Mouse (Mus musculus): ENCODE measurements at regions not wholly inside any gene's neighbourhood (a gene's known extent, or its start where the extent isn't known, plus 50 kb on each side); places are given as distances from the start of the nearest gene placed in this dataset.
A peak's percentile ranks its signal among the peaks of the same experiment; 100 is the strongest.

DNA sequence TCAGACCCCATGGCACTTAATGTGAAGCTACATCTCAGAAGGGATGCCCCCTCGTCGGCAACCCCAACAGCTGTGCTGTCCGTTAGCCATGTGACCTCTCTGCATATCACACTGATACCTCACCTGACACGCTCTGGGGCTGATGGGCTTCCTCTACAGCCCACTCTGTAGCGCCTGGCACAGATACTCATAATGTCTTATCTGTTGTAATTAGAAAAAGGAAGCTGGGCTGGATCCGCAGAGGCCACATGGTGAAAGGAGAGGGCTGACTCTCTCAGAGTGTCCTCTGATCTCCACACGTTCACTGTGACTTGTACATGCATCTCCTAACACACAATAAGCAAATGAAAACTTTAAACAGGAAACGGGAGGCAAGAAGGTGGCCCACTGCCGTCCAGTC is 126.5 kb upstream of the Meis1 start:
- 0 out of 2 replicates have a peak, but pooled peaks have one; percentile 37 for ATAC-seq (replicated peaks; ENCODE audit: poor library complexity)

DNA sequence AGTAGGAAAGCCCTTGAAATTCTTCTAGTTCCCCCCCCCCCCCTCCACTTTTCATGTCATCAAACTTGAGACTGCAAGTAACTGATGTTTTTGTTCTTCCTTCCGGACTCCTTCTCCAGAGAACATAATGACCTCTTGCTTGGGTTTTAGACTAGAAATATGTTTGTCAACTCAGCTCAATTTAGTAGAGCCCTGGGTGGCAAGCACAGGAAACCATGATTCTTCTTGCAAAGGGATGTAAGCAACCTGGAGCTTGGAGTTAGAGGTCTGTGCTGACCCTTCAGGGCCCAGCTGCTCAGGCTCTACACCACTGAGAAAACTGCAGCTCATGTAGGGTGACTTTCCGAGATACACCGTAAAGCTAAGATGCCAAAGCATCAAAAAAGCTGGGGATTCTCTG is 127.2 kb upstream of the Meis1 start:
- no peak for ATAC-seq (replicated peaks; ENCODE audit: poor library complexity)

GRCm38 (mm10) chr11:19151026-19151425 is 132.2 kb upstream of the Meis1 start:
- no peak for ATAC-seq (replicated peaks; ENCODE audit: poor library complexity)

DNA sequence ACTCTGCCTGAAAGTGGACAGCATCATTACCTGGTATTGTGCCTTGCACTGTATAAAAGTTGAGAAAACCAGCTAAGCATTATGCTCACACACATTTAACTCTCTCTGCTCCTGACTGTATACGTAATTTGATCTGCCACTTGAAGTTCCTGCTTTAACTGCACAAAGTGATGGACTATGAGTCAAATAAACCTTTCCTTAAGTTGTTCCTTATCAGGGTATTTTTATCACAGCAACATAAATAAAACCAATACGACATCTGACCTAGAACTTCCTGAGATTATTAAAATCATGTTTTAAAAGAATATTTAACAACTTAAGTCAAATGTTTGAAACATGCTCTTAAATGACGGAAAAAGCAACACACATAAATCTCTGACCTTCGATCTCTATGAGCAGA is 134.9 kb upstream of the Meis1 start:
- ATAC-seq (replicated peaks; ENCODE audit: poor library complexity): no peak

DNA sequence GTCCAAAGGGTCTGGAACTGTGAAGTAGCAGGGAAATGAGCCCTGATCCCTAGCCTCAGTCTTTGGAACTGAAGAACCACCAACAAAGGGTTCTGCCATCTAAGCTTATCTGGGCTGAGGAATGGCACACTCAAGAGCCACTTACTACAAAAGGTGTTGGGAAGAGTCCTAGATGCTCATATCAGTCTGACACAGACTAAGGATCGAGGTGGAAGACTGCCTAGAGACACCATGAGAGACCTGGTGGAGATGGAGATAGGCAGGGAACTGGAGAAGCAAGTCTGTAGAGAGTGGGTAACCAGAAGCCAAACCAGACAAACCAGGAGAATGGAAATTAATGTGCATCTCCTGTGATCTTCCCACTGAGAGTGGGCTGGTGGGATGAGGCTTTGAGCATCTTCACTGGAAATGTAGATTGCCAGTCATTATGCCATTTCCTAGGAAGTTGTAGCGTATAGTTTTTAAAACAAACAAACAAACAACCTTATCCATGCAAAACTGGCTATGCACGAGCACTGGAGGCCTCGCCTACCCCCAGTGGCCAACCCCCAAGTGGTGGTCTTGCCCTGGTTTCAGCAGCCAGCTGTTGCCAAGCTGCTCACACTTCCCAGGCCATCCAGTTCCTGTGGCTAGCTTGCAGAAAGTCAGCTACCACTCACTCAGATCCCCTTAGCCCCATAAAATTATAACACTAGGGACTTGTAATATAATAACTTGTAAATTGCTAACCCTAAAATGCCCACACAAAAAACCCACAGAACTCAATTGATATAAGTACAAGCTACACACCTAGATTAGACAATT is 136.2 kb upstream of the Meis1 start:
- ATAC-seq (replicated peaks; ENCODE audit: poor library complexity): 0 out of 2 replicates have a peak, but pooled peaks have one; percentile 16

GRCm38 (mm10) chr11:19155617-19155983 is 136.8 kb upstream of the Meis1 start:
- ATAC-seq (replicated peaks; ENCODE audit: poor library complexity): peak; percentile 93

- no peak for ATAC-seq (replicated peaks; ENCODE audit: poor library complexity)
Measured at GRCm38 (mm10) chr11:19160227-19160626, 141.4 kb upstream of the Meis1 start.

DNA sequence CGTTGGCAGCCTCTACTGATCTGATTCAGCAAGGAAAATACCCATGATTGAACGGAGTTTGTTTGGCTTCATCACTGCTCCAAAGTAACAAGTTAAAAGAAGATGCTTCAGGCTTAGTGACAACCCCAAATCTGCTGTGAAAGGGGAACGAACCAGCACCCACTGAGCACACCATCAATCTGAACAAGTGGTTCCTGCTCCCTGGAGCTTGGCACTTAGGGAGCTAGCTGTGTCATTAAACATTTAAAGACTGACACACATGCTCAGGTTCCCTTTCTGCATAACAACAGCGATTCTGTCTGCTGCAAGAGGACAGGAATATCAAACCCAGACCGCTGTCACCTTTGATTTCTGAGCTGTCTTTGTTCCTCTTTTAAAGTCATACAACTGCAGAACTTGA is 141.9 kb upstream of the Meis1 start:
- no peak for ATAC-seq (replicated peaks; ENCODE audit: poor library complexity)

DNA sequence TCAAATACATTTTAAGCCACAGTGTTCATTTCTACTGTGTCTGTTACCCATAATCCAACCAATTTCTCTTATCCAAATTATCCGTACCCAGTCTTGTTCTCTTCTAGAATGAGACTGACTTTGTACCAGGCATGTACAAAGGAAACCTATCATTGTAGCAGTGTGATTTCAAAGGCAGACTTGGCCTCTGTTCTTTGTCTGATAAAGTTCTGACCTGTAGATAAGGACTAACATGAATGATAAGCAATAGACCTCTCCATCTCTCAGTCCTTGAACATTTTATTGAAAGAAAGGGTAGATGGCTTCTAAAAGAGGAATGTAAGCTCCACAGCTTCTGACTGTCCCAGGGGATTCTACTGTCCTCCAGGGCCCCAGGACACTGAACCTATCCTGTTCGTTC is 152.2 kb upstream of the Meis1 start:
- no peak for ATAC-seq (replicated peaks; ENCODE audit: poor library complexity)

DNA sequence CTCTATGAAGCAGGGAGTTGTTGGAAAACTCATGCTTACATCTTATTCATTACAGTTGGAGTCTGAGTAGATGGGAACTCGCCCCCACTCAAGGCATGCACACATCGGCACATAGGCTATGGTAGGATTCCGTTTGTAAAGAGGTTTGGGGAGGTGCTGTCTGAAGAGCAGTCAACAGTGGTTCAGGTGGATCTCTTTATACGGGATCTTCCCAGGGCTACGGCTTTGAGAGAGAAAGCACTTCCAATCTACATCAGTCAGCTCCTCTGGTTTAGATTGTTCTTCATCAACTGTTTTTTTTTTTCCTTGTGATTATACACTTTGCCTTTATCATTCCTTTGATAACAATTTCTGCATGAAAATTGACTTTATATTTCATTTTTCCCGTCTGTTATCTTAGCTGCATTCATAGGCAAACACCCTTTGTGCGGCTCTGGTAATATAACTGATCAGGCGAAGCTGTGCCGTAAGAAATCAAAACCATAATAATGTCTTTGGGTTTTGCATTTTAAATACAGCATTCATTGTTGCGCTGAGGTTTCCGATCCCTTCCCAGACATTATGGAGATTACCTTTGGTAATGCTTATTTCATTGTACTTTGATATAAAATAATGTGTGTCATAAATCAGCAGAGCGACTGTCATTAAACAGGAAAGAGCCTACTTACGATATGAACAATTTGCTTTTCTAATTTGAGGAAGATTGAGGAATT is 155.7 kb upstream of the Meis1 start:
- no peak for ATAC-seq (replicated peaks; ENCODE audit: poor library complexity)

GRCm38 (mm10) chr11:19179290-19179689 is 160.5 kb upstream of the Meis1 start:
- ATAC-seq (replicated peaks; ENCODE audit: poor library complexity): no peak

DNA sequence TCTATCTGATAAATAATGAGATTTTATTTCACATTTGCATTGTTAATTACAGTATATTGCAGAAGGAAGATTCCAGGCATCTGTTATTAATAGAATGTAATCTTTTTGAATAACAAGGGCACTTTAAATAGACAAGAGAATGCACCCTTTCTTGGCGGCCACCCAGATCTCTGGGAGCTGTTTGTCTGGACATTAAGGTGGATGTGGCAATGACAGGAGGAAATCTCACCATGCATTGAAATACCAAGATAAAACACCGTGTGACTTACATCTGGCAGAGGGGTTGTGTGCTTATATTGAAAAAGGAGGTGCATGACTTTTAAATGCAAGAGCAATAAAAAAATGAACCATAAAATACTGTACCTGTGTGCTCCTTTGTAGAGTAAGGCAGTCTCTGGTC is 171.0 kb upstream of the Meis1 start:
- ATAC-seq (replicated peaks; ENCODE audit: poor library complexity): no peak; the same call in 1 of the 2 replicates

DNA sequence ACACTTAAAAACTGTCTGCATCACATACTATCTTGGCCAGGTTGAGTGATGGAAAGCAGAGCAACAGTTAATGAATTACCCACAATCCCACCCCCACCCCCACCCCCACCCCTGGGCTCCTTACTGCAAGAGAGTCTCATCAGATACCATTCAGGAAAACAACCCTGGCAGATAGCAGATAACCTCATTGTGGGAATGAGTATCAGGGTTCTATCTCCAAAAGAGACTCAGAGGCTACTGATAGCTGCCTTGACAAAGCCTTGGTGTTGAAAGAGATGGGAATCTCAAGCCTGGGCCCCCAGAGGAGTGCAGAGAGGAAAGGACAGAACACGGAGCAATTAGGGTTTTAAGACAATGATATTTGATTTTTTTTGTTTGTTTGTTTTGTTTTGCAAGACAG is 175.7 kb upstream of the Meis1 start:
- no peak for ATAC-seq (replicated peaks; ENCODE audit: poor library complexity)

DNA sequence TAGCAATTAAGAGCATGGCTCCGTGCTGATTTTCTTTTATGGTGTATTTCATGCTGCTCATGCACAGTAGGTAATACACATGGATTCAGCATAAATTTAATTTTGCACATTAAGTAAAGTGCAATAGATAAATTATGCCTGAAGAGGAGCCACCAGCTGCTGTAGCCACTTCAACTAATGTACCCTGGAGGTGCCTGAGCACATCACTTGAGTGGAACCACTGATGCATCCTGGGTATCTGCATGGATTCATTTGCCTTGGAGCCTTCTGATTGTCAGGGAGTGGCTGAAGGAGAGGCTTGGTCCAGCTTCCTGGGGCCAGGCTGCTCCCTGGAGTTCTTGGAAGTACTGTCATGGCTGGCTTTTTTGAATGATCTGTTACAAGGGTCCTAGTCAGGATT is 179.0 kb upstream of the Meis1 start:
- no peak for ATAC-seq (replicated peaks; ENCODE audit: poor library complexity)

- ATAC-seq (replicated peaks; ENCODE audit: poor library complexity): peak; percentile 70
Measured at GRCm38 (mm10) chr11:19202602-19203517, 184.1 kb upstream of the Meis1 start.

DNA sequence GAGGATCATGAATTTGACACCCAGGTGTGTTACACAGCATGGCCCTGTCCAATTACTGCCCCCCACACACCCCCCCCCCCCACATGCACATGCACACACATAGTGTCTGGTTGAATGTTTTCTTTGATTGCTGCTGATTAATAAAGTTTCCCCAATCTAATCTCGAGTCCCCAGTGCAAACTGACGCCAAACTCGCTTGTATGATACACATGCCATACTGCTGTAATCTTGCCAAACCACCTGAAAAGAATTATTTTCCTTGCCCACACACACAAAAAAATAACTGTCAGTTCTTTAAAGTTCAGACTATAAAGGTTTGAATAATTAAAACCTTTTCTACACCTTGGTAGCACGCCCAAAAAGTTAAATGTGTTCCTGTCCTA is 184.7 kb upstream of the Meis1 start:
- peak; percentile 76 for ATAC-seq (replicated peaks; ENCODE audit: poor library complexity)

DNA sequence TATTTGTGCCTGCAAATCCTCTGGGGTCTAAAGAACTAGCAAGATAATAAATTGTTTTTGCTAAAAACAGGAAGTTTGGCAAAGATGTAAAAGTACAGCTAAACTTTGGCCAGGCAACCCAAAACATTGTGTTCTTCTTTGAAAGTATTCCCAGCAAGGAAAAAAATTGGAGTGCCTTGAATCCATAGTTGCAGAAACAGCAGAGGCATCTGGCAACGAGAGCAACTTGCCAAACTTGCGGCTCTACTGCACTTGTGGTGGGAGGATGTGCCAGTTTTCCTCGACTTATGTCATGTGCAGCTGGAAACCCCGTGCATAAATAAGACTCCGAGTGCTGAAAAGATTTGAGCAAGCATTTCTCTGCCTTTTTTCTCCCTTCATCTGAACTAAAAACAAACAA is 185.2 kb upstream of the Meis1 start:
- peak; percentile 32 for ATAC-seq (replicated peaks; ENCODE audit: poor library complexity)

DNA sequence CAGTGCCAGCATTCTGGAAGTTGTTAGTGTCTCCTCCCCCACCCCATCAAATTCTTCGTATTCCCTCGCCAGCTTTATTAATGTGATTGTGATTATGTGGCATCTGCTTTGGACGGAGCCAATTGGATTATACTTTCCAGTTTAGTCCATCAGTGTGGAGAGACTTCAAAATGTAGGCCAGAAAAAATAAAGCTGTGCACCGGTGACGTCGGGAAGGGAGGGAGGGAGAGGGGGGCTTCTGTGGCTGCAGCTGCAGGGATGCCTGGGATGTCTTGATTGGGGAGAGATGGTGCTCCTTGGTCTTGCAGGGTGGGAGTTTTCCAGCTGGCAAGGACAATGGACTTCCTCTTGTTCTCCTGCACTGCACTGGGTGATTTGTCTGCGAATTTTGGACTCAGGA is 185.7 kb upstream of the Meis1 start:
- no peak for ATAC-seq (replicated peaks; ENCODE audit: poor library complexity)

DNA sequence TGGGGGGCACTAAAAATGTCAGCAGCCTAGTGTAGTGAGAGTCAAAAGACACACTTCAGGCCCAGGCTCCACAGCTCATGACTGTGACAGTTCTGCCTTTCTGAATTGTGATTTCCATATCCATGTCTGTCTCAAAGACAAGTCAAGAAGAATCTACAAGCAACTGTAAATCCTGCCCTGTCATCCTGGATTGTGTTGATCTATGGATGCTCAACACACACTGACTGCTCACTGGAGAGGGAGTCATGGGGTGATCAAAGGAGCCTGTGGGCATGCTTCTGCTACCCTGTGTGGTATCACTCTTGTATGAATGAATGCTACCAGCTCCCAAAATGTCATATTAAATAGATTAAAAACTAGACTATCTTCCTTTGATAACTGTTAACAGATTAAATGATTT is 186.4 kb upstream of the Meis1 start:
- ATAC-seq (replicated peaks; ENCODE audit: poor library complexity): no peak

DNA sequence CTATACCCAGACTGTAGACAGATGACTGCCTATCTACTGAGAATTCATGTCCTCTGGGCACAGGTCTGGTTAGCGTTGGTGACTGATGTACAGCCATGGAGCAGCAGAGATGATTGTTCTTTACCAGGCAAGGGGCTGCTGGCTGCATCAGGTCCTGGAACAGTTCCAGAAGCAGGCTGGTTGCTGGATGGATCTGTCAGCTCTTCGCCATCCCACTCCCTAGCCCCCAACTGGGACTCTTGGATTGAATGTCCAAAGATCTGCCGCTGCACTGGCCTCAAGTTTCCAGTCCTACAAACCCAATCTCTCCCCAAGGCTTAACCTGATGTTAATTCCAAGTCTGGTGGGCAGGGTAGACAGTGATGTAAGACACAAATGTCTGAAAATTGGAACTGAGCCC is 200.7 kb upstream of the Meis1 start:
- ATAC-seq (replicated peaks; ENCODE audit: poor library complexity): no peak

GRCm38 (mm10) chr11:19221442-19221841 is 202.7 kb upstream of the Meis1 start:
- ATAC-seq (replicated peaks; ENCODE audit: poor library complexity): no peak

DNA sequence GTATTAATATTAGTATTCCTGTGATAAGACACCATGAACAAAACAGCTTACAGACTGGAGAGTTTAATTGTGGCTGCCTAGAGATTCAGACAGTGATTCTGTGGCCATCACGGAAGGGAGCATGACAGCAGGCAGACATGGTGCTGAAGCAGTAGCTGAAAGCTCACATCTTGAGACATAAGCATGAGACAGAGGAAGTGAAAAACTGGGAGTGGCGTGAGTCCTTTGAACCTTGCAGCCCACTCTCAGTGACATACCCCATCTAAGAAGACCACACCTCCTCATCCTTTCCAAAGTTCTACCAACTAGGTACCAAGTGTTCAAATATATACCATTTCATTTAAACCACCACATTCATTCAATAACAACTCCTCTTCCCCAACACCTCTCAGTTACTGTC is 208.0 kb upstream of the Meis1 start:
- no peak for ATAC-seq (replicated peaks; ENCODE audit: poor library complexity)
